Mouse (Mus musculus) left cerebral cortex, postnatal 10 days (tissue): Measurements from ENCODE around the gene Mxd1. TPM values are rescaled to one million over a fixed set of nuclear protein-coding genes. Genes with fewer than 3 reads are reported as not detected.
A peak's percentile ranks its signal among the peaks of the same experiment; 100 is the strongest.

ENCODE experiments used
- DNase-seq, 2 experiments: peaks; one replicate each; pipeline ENCODE4 v3.0.0; 2021 to 2022; ENCODE audit warnings: low spot score in 2 of 2, mixed read lengths in 1 of 2; ENCODE audit errors: extremely low spot score in 1 of 2
- intact Hi-C: fragments of 180-260 bp; cut with DNase I; formaldehyde crosslinking; loops from one replicate; pipeline ENCODE4 v1.15.1; 2025
- total RNA-seq, 2 experiments: library from RNA; stranded (reverse); gene quantifications; 2 replicates each; pipeline ENCODE4 v1.2.3; 2021

Mxd1 gene
- total RNA-seq = 10 to 100 TPM; 14.7 to 18.7 TPM

DNA sequence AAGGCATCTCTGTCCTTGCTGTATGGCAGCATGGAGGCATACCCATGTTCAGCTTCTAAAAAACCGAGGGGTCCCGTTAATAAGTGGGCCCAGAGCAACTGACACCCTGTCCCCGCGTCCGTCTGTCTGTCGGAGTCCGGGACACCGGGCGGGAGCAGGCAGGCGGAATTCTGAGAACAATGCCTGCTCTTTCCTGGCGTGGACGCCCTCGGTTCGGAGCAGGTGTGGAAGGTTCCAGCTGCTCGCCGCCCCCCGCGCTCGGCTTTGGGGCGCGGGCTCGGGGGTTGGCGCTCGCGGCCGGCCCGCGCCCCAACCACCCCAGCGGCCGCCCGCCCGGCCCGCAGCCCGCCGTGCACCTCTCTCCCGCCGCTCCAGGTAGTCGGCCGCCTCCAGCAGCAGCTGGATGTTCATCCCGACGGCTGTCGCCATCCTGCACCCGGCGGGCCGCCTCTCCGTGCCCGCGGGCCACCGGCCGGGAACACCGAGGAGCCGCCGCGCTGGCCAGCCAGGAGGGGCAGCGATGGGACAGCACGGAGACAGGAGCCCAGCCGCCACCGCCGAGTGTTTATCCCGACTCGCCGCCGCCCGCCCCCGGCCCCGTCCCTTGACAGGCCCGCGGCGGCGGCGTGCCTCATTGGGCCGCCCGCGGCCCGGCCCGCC, at the start of gene Mxd1:
Gene Mxd1 (minus strand): TSS at position 582 of the 660 bp plus-strand sequence.
- intact Hi-C loops = no loop called here
- peak in 1 of 2 experiments; percentile 53 for DNase-seq

DNA sequence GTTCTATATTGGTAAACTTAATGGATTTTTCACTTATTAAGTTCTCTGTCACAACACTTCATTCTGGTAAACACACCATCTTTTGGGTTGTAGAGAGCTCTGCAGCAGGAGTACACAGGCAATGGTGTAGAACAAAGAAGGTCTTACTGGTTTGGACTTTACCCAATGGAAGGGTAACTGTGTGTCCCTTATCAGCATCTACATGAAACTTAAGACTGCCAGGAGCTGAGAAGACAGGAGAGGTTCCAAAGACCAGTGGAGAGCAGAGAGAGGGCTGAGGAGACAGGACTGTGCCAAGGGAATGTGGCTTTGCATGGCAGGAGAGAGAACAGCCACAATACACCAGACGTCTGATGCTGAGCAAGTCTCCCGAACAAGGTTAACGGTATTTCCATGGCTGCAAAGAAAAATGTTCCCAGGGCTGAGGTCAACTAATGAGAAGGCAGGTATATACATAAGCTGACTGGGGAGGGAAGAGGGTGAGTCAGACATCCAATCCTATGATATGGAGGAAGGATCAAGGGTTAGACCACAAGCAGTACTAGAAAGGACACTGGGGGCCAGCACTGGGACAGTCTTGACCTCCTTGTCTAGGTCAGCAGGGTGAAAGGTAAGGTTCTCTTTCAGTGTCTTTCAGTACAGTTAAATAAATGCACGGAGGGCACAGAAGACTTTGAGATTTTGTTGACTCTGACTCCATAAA, 39.3 kb upstream of the Mxd1 start:
- DNase-seq = no peak
- intact Hi-C loops = no loop called here

DNA sequence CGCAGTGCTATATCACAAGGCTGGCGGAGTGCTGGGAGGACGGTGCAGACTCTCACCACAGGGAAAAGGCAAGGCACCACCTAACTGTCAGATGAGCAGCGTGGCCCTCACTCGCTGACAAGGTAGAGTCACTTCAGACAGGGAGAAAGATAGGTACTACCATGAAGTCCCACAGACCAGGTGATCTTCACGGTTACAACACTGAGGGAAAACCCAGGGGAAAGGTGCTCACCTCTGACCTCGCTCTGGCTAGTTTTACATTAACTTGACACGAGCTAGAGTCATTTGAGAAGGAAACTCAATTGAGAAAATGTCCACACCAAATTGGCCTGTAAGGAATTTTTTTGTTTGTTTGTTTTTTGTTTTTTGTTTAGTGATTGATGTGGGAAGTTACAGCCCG, 33.6 kb upstream of the Mxd1 start:
- DNase-seq = no peak
- intact Hi-C loops = no loop called here

DNA sequence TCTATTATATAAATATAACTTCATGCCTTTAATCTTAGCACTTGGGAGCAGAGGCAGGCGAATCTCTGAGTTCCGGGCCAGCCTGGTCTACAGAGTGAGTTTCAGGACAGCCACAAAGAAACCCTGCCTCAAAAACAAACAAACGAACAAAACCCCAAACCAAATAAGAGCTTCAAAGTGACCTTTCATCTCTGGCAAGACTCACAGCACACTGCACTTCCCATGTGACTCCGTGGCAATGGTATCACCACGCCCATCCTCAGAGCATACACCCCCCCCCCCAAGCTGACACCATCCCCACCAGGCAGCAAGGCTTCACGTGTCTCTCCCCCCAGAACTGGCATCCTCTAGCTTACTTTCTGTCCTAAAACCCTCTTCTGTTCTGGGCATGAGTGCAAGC, 28.9 kb upstream of the Mxd1 start:
- DNase-seq = no peak
- intact Hi-C loops = no loop called here

- intact Hi-C loops = no loop called here
- DNase-seq = no peak
Measured at GRCm38 (mm10) chr6:86696213-86696612, 27.3 kb upstream of the Mxd1 start.

- intact Hi-C loops = no loop called here
- DNase-seq = peak in 1 of 2 experiments; percentile 35
Measured at GRCm38 (mm10) chr6:86694465-86694864, 25.5 kb upstream of the Mxd1 start.

DNA sequence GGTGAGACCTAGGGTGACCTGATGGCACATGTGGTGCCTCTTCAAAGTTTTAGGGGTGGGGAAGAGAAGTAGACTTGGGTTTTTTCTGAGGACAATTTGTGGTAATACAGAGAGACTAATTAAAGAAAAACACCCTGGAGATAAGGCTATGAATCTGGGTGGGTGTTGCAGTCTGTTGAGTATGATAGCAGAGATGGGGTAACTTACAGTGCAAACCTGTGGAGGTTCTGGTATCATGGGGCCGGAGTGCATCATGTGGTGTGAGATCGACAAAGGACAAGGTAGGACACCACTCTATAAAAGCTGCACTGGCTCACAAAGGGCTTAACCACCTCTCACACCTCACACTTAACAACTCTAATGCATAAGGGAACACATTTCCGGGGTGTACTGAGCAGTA, 20.7 kb upstream of the Mxd1 start:
- intact Hi-C loops = no loop called here
- no peak for DNase-seq

GRCm38 (mm10) chr6:86686971-86687370, 18.0 kb upstream of the Mxd1 start:
- no peak for DNase-seq
- intact Hi-C loops = no loop called here

- no peak for DNase-seq
- intact Hi-C loops = loop anchor here (5.0 kb wide), 1 partner anchor 257 kb away; the partner anchor contains the start of gene Gm44790
Measured at GRCm38 (mm10) chr6:86684655-86685011, 15.7 kb upstream of the Mxd1 start.

GRCm38 (mm10) chr6:86683872-86684654, 15.1 kb upstream of the Mxd1 start, which contains the start of gene Snrnp27:
Gene Snrnp27, minus strand, starts transcription at chr6:86684522.
- intact Hi-C loops = loop anchor here (5.0 kb wide), 1 partner anchor 257 kb away; the partner anchor contains the start of gene Gm44790
- peak; percentile 84 to 93 for DNase-seq

DNA sequence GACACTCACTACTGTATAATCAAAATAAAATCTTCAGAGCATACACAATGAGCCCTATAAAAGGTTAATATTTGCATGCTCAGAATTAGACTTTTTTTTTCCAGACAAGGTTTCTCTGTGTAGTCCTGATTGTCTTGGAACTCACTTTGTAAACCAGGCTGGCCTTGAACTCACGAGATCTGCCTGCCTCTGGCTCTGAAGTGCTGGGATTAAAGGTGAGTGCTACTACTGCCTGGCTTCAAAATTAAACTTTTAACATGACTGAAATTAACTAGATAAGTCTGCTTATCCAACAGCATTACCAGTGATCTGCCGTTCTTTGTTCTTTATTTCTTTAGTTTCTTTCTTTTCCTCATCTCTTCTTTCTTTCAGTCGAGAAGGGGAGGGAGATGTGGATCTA, 12.3 kb upstream of the Mxd1 start:
- intact Hi-C loops = loop anchor here (5.0 kb wide), 1 partner anchor 254 kb away; the partner anchor contains the start of gene Gm44790
- no peak for DNase-seq

- no peak for DNase-seq
- intact Hi-C loops = no loop called here
Measured at GRCm38 (mm10) chr6:86678341-86678740, 9.4 kb upstream of the Mxd1 start.

- intact Hi-C loops = loop anchor here (5.0 kb wide), 1 partner anchor 129 kb away; no protein-coding TSS in a partner anchor
- peak in 1 of 2 experiments; percentile 81 for DNase-seq
Measured at GRCm38 (mm10) chr6:86670873-86671272, 1.9 kb upstream of the Mxd1 start.

GRCm38 (mm10) chr6:86669240-86669727, 323 bp upstream of the Mxd1 start:
- DNase-seq = peak; percentile 100
- intact Hi-C loops = no loop called here

- intact Hi-C loops = no loop called here
- no peak for DNase-seq
Measured at GRCm38 (mm10) chr6:86667061-86667460, 1.9 kb downstream of the Mxd1 start.

- intact Hi-C loops = no loop called here
Measured at GRCm38 (mm10) chr6:86665560-86666307, 3.2 kb downstream of the Mxd1 start.

DNA sequence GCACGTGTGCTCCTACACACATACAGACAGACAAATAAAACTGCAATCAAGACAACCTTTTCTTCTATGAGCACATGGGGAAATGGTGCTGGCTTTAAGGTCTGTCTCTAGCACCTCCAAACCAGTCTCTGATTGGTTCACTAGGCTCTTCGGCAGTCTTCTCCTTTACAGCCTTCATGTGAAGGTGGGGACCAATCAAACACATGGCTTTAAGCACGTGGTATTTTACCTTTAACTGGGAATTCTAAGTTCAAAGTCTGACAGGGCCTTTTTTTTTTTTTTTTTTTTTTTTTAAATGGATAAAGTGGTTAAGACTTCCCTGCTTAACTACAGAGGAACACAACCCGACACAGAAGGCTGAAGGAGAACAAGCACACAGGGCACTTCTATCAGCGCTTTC, 3.9 kb downstream of the Mxd1 start:
- no peak for DNase-seq
- intact Hi-C loops = no loop called here

More at GRCm38 (mm10) chr6:86665560-86666307, 3.2 kb downstream of the Mxd1 start:
- no peak for DNase-seq

DNA sequence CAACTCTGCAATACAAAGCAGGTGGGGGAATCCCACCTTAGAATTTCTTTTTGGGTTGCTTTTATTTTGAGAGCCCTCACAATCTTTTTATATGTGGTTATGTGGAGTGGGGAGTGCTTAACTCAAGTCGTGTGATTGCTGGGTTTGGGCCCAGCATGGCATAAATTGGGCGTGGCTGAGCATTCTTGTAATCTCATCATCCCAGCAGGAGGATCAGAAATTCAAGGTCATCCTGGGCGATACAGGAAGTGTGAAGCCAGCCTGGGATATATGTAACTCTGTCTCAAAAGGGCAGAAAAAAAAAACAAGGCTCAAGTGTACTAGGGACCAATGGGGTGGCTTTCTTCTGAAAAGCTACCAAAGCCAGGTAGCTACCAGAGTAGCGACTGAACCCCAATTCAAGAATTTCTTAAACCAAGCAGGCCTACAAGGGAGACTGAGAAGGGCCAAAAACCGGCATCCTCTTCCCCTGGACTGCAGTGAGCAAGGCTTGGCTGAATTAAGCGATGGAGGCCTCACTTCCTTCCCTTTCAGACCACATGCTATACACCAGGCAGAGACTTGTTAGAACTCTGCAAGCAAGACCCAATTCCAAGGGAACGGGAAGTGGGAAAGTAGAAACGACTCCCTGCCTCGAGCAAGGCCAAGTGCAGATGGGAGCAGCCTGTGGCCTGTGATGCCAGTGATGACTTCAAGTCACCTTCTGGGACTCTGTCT, 8.6 kb downstream of the Mxd1 start:
- intact Hi-C loops = no loop called here
- DNase-seq = no peak
